Mouse (Mus musculus) brain, embryonic 18.5 days (tissue): ENCODE measurements at regions not wholly inside any gene's neighbourhood (a gene's known extent, or its start where the extent isn't known, plus 50 kb on each side); places are given as distances from the start of the nearest gene placed in this dataset.

Experiments used
- DNase-seq: peaks from one replicate; pipeline ENCODE4 v3.0.0-alpha.2; 2012; ENCODE audit warnings: low read depth, low spot score

- peak; percentile 50 for DNase-seq
Measured at GRCm38 (mm10) chr16:64068787-64069673, 205.1 kb upstream of the Epha3 start.

- DNase-seq = no peak
Measured at GRCm38 (mm10) chr16:64062584-64062983, 198.6 kb upstream of the Epha3 start.

- DNase-seq = no peak
Measured at GRCm38 (mm10) chr16:64058712-64059111, 194.7 kb upstream of the Epha3 start.

GRCm38 (mm10) chr16:64054346-64054745, 190.4 kb upstream of the Epha3 start:
- no peak for DNase-seq

- DNase-seq = no peak
Measured at GRCm38 (mm10) chr16:64048026-64048425, 184.1 kb upstream of the Epha3 start.

- DNase-seq = no peak
Measured at GRCm38 (mm10) chr16:64033049-64033448, 169.1 kb upstream of the Epha3 start.

- no peak for DNase-seq
Measured at GRCm38 (mm10) chr16:64023981-64024380, 160.0 kb upstream of the Epha3 start.

GRCm38 (mm10) chr16:64000884-64001283, 136.9 kb upstream of the Epha3 start:
- no peak for DNase-seq

- DNase-seq = peak; percentile 61
Measured at GRCm38 (mm10) chr16:63967407-63967806, 103.4 kb upstream of the Epha3 start.

- no peak for DNase-seq
Measured at GRCm38 (mm10) chr16:63960786-63961185, 96.8 kb upstream of the Epha3 start.

GRCm38 (mm10) chr16:63958154-63958553, 94.2 kb upstream of the Epha3 start:
- no peak for DNase-seq

- DNase-seq = no peak
Measured at GRCm38 (mm10) chr16:63925195-63925594, 61.2 kb upstream of the Epha3 start.

GRCm38 (mm10) chr16:63921146-63921545, 57.2 kb upstream of the Epha3 start:
- DNase-seq = no peak
